Mouse (Mus musculus): ENCODE data around the gene Wif1.

The Wif1 gene

GRCm38 (mm10) chr10:121033826-121034568 lies at the start of gene Wif1:
TSS of gene Wif1 (plus strand) at chr10:121033960.
- peak; percentile 84 for DNase-seq (ENCODE audit: low spot score)

- DNase-seq (ENCODE audit: low spot score), result no peak
Observed at GRCm38 (mm10) chr10:121002135-121002534, 31.6 kb upstream of the Wif1 start.

GRCm38 (mm10) chr10:121011496-121011895 lies 22.3 kb upstream of the Wif1 start:
- no peak for DNase-seq (ENCODE audit: low spot score)

GRCm38 (mm10) chr10:121016291-121016690 lies 17.5 kb upstream of the Wif1 start:
- DNase-seq (ENCODE audit: low spot score), result no peak

GRCm38 (mm10) chr10:121016711-121017503 lies 16.9 kb upstream of the Wif1 start:
- peak; percentile 67 for DNase-seq (ENCODE audit: low spot score)

- DNase-seq (ENCODE audit: low spot score), result no peak
Observed at GRCm38 (mm10) chr10:121022951-121023350, 10.8 kb upstream of the Wif1 start.

- DNase-seq (ENCODE audit: low spot score), result peak; percentile 86
Observed at GRCm38 (mm10) chr10:121031802-121032201, 2.0 kb upstream of the Wif1 start.

- peak; percentile 92 for DNase-seq (ENCODE audit: low spot score)
Observed at GRCm38 (mm10) chr10:121033128-121033791, 500 bp upstream of the Wif1 start.

GRCm38 (mm10) chr10:121034569-121034947 lies 798 bp downstream of the Wif1 start:
- no peak for DNase-seq (ENCODE audit: low spot score)

GRCm38 (mm10) chr10:121038556-121039284 lies 5.0 kb downstream of the Wif1 start:
- DNase-seq (ENCODE audit: low spot score), result no peak

GRCm38 (mm10) chr10:121040911-121041310 lies 7.2 kb downstream of the Wif1 start:
- peak; percentile 74 for DNase-seq (ENCODE audit: low spot score)

- no peak for DNase-seq (ENCODE audit: low spot score)
Observed at GRCm38 (mm10) chr10:121047440-121047839, 13.7 kb downstream of the Wif1 start.

- no peak for DNase-seq (ENCODE audit: low spot score)
Observed at GRCm38 (mm10) chr10:121052076-121052475, 18.3 kb downstream of the Wif1 start.

- DNase-seq (ENCODE audit: low spot score), result peak; percentile 33
Observed at GRCm38 (mm10) chr10:121055452-121056188, 21.9 kb downstream of the Wif1 start.

- DNase-seq (ENCODE audit: low spot score), result no peak
Observed at GRCm38 (mm10) chr10:121056823-121057222, 23.1 kb downstream of the Wif1 start.

- no peak for DNase-seq (ENCODE audit: low spot score)
Observed at GRCm38 (mm10) chr10:121059043-121060003, 25.6 kb downstream of the Wif1 start.

GRCm38 (mm10) chr10:121061336-121061835 lies 27.6 kb downstream of the Wif1 start:
- DNase-seq (ENCODE audit: low spot score), result no peak

GRCm38 (mm10) chr10:121062704-121063103 lies 28.9 kb downstream of the Wif1 start:
- DNase-seq (ENCODE audit: low spot score), result no peak

- no peak for DNase-seq (ENCODE audit: low spot score)
Observed at GRCm38 (mm10) chr10:121067416-121067951, 33.7 kb downstream of the Wif1 start.

- DNase-seq (ENCODE audit: low spot score), result no peak
Observed at GRCm38 (mm10) chr10:121068003-121068402, 34.2 kb downstream of the Wif1 start.

Data from embryo, embryonic 10.5 days (tissue).